Mouse (Mus musculus): Measurements from ENCODE around the gene Kif22. TPM values are rescaled to one million over a fixed set of nuclear protein-coding genes. Genes with fewer than 3 reads are reported as not detected.

The Kif22 gene
- total RNA-seq, 2 experiments from 2014 or later, result 4.4 to 9.7 TPM

- DNase-seq (ENCODE audit: extremely low spot score in 1 of 2, low spot score in 2 of 2), result peak; percentile 71 to 73
- H3K27ac ChIP-seq, result peak within 1 kb of the TSS; percentile 95
- intact Hi-C loops (cut with DNase I), result loop anchor here (5.0 kb wide), 1 partner anchor 199 kb away; no protein-coding TSS in a partner anchor
- no peak for TF ChIP-seq CTCF (IDR thresholded peaks at IDR 0.05)
- peak within 1 kb of the TSS; percentile 69 for H3K4me3 ChIP-seq
Observed at GRCm38 (mm10) chr7:127020901-127021562, 21.2 kb downstream of the Kif22 start, which contains the start of the genes Gm42742 and Prrt2. Gene Gm42742, minus strand, starts transcription at chr7:127021097. Gene Prrt2, minus strand, starts transcription at chr7:127021211.

GRCm38 (mm10) chr7:127020491-127020890 lies 21.8 kb downstream of the Kif22 start:
- intact Hi-C loops (cut with DNase I), result loop anchor here (5.0 kb wide), 1 partner anchor 198 kb away; no protein-coding TSS in a partner anchor
- peak overlapping the region; percentile 69 for H3K4me3 ChIP-seq
- peak in 1 of 2 experiments; percentile 32 for DNase-seq (ENCODE audit: extremely low spot score in 1 of 2, low spot score in 2 of 2)
- peak overlapping the region; percentile 95 for H3K27ac ChIP-seq
- no peak for TF ChIP-seq CTCF (IDR thresholded peaks at IDR 0.05)

- peak overlapping the region; percentile 95 for H3K27ac ChIP-seq
- H3K4me3 ChIP-seq, result peak overlapping the region; percentile 69
- DNase-seq (ENCODE audit: extremely low spot score in 1 of 2, low spot score in 2 of 2), result peak; percentile 23 to 33
- TF ChIP-seq CTCF (IDR thresholded peaks at IDR 0.05), result no peak
- intact Hi-C loops (cut with DNase I), result loop anchor here (5.0 kb wide), 1 partner anchor 198 kb away; no protein-coding TSS in a partner anchor
Observed at GRCm38 (mm10) chr7:127020031-127020430, 22.2 kb downstream of the Kif22 start.

GRCm38 (mm10) chr7:127019306-127019960 lies 22.8 kb downstream of the Kif22 start:
- intact Hi-C loops (cut with DNase I), result no loop called here
- no peak for DNase-seq (ENCODE audit: extremely low spot score in 1 of 2, low spot score in 2 of 2)
- TF ChIP-seq CTCF (IDR thresholded peaks at IDR 0.05), result no peak
- Histone ChIP-seq H3K27ac (peak overlapping the region; percentile 95), H3K4me3 (peak overlapping the region; percentile 69)

- no peak for DNase-seq (ENCODE audit: extremely low spot score in 1 of 2, low spot score in 2 of 2)
- Histone ChIP-seq H3K27ac (peak overlapping the region; percentile 95), H3K4me3 (peak overlapping the region; percentile 69)
- intact Hi-C loops (cut with DNase I), result no loop called here
- no peak for TF ChIP-seq CTCF (IDR thresholded peaks at IDR 0.05)
Observed at GRCm38 (mm10) chr7:127018416-127019305, 23.6 kb downstream of the Kif22 start.

GRCm38 (mm10) chr7:127017950-127018345 lies 24.3 kb downstream of the Kif22 start:
- H3K27ac ChIP-seq, result peak overlapping the region; percentile 95
- no peak for TF ChIP-seq CTCF (IDR thresholded peaks at IDR 0.05)
- intact Hi-C loops (cut with DNase I), result loop anchor here (1.0 to 2.0 kb wide), 2 partner anchors 41 to 86 kb away; partner anchors contain the start of gene Cdiptos
- H3K4me3 ChIP-seq, result peak overlapping the region; percentile 69
- DNase-seq (ENCODE audit: extremely low spot score in 1 of 2, low spot score in 2 of 2), result no peak

- peak within 1 kb of the TSS; percentile 69 for H3K4me3 ChIP-seq
- intact Hi-C loops (cut with DNase I), result loop anchor here (1.0 to 2.0 kb wide), 2 partner anchors 40 to 87 kb away; partner anchors contain the start of gene Cdiptos
- DNase-seq (ENCODE audit: extremely low spot score in 1 of 2, low spot score in 2 of 2), result peak; percentile 94 to 96
- TF ChIP-seq CTCF (IDR thresholded peaks at IDR 0.05), result peak; percentile 87
- H3K27ac ChIP-seq, result peak within 1 kb of the TSS; percentile 95
Observed at GRCm38 (mm10) chr7:127016971-127017949, 25.0 kb downstream of the Kif22 start, which contains the start of gene Pagr1a. Gene Pagr1a, minus strand, starts transcription at chr7:127017352.

GRCm38 (mm10) chr7:127016486-127016938 lies 25.8 kb downstream of the Kif22 start:
- DNase-seq (ENCODE audit: extremely low spot score in 1 of 2, low spot score in 2 of 2), result peak; percentile 61 to 66
- intact Hi-C loops (cut with DNase I), result loop anchor here (2.0 kb wide), 1 partner anchor 40 kb away; the partner anchor contains the start of gene Cdiptos
- peak overlapping the region; percentile 69 for H3K4me3 ChIP-seq
- H3K27ac ChIP-seq, result peak overlapping the region; percentile 95
- TF ChIP-seq CTCF (IDR thresholded peaks at IDR 0.05), result no peak

GRCm38 (mm10) chr7:127016481-127016485 lies 26.0 kb downstream of the Kif22 start, which contains the start of gene Pagr1b:
Gene Pagr1b, minus strand, starts transcription at chr7:127016484.
- DNase-seq (ENCODE audit: extremely low spot score in 1 of 2, low spot score in 2 of 2), result no peak
- Histone ChIP-seq H3K27ac (peak within 1 kb of the TSS; percentile 95), H3K4me3 (peak within 1 kb of the TSS; percentile 69)
- no peak for TF ChIP-seq CTCF (IDR thresholded peaks at IDR 0.05)
- intact Hi-C loops (cut with DNase I), result loop anchor here (2.0 kb wide), 1 partner anchor 39 kb away; the partner anchor contains the start of gene Cdiptos

GRCm38 (mm10) chr7:127016081-127016480 lies 26.2 kb downstream of the Kif22 start:
- DNase-seq (ENCODE audit: extremely low spot score in 1 of 2, low spot score in 2 of 2), result no peak
- no peak for TF ChIP-seq CTCF (IDR thresholded peaks at IDR 0.05)
- Histone ChIP-seq H3K4me3 (peak overlapping the region; percentile 69), H3K27ac (peak overlapping the region; percentile 95)
- intact Hi-C loops (cut with DNase I), result loop anchor here (2.0 kb wide), 1 partner anchor 39 kb away; the partner anchor contains the start of gene Cdiptos

Measured in left cerebral cortex, adult 2 months (tissue).